Mouse (Mus musculus) limb, embryonic 12.5 days (tissue): ENCODE data around the gene Dusp1. TPM values are rescaled to one million over a fixed set of nuclear protein-coding genes. Genes with fewer than 3 reads are reported as not detected.
A peak's percentile ranks its signal among the peaks of the same experiment; 100 is the strongest.

Source experiments
- ATAC-seq: fragments of 200-750 bp; cut with Nextera tagmentation; 2 replicates; pipeline ENCODE4 v1.8.0; 2017; ENCODE audit warnings: low read depth, moderate TSS enrichment; ENCODE audit not compliant: insufficient number of reproducible peaks, insufficient read depth, low FRiP score, low TSS enrichment
- H3K27ac ChIP-seq: fragments of 300-500 bp; sonication (generic); 2 replicates; pipeline ENCODE4 v1.5.1; 2016; ENCODE audit warnings: mild to moderate bottlenecking, moderate library complexity
- H3K27me3 ChIP-seq: fragments of 300-500 bp; sonication (generic); 2 replicates; pipeline ENCODE4 v1.6.1; 2016; ENCODE audit warnings: mild to moderate bottlenecking, moderate library complexity
- H3K36me3 ChIP-seq: fragments of 300-500 bp; sonication (generic); 2 replicates; pipeline ENCODE4 v1.6.1; 2016; ENCODE audit warnings: mild to moderate bottlenecking, moderate library complexity
- H3K4me1 ChIP-seq: fragments of 300-500 bp; sonication (generic); replicated peaks from 2 replicates; pipeline ENCODE4 v1.6.1; 2016
- H3K4me2 ChIP-seq: fragments of 300-500 bp; sonication (generic); 2 replicates; pipeline ENCODE4 v1.6.1; 2016; ENCODE audit warnings: mild to moderate bottlenecking, moderate library complexity
- H3K4me3 ChIP-seq: fragments of 300-500 bp; sonication (generic); replicated peaks from 2 replicates; pipeline ENCODE4 v1.5.1; 2016; ENCODE audit warnings: mild to moderate bottlenecking
- H3K9ac ChIP-seq: fragments of 300-500 bp; sonication (generic); replicated peaks from 2 replicates; pipeline ENCODE4 v1.6.1; 2016; ENCODE audit warnings: mild to moderate bottlenecking, moderate library complexity
- H3K9me3 ChIP-seq: fragments of 300-500 bp; sonication (generic); 2 replicates; pipeline ENCODE4 v1.6.1; 2016; ENCODE audit warnings: mild to moderate bottlenecking, moderate library complexity
- WGBS: fragments of 180-500 bp; shearing (Covaris S2); methylation state at CpG from one replicate; pipeline ENCODE4 v1.1.7; 2016; 5-methylcytosine and 5-hydroxymethylcytosine counted together
- polyA plus RNA-seq: library from polyadenylated mRNA; unstranded; fragments of >200 nt; fragmentation: Nextera tagmentation; extraction: Ambion mirVana; gene quantifications from 2 replicates; pipeline ENCODE4 v1.2.1, GENCODE M21; 2016

Dusp1 gene
- polyA plus RNA-seq, 1 experiment from 2014 or later, result 18.0 TPM

GRCm38 (mm10) chr17:26600913-26601447 lies 39.1 kb upstream of the Dusp1 start:
- H3K4me3 ChIP-seq, result no peak overlapping the region
- 61% methylated on average over 17 of the region's 17 CpGs for WGBS
- ATAC-seq, result no peak
- no peaks in the 10 kb centered on the region for H3K27me3 ChIP-seq
- 0 out of 2 replicates have a peak overlapping the region, but pooled peaks have one; percentile 24 for H3K27ac ChIP-seq
- no peak overlapping the region for H3K4me2 ChIP-seq
- no peaks in the 10 kb centered on the region for H3K9me3 ChIP-seq
- H3K9ac ChIP-seq, result no peak overlapping the region
- H3K4me1 ChIP-seq, result peaks cover 40% of the 10 kb centered on the region
- H3K36me3 ChIP-seq, result peaks cover 13% of the 10 kb centered on the region; the same call in 1 of the 2 replicates

DNA sequence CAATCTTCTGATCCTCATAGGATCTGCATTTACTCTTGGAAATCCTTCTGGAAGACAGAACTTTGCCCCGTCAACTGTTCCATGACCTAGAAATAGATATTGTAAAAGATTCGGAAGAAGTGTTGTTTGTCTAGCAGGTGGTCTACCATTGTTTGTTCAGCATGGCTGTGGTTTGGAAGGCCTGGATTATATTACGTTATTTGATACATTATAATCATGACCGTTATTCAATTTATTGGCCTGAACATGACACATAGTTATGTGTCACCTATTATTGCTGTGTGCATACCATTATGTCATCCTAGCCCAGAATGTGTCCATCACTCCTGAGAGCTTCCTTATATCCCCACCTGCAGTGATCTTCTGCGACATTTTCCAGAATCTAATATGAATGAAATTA lies 36.9 kb upstream of the Dusp1 start:
- no peaks in the 10 kb centered on the region for H3K27me3 ChIP-seq
- no peak overlapping the region for H3K4me3 ChIP-seq
- no peak overlapping the region for H3K4me2 ChIP-seq
- H3K36me3 ChIP-seq, result peaks cover 14% of the 10 kb centered on the region; the same call in 1 of the 2 replicates
- peaks cover 49% of the 10 kb centered on the region for H3K4me1 ChIP-seq
- no peaks in the 10 kb centered on the region for H3K9me3 ChIP-seq
- no peak overlapping the region for H3K9ac ChIP-seq
- ATAC-seq, result no peak
- no peak overlapping the region for H3K27ac ChIP-seq
- WGBS, result 88% methylated on average over 5 of the region's 5 CpGs

- Histone ChIP-seq H3K9me3 (no peaks in the 10 kb centered on the region), H3K4me3 (no peak overlapping the region), H3K4me1 (peaks cover 36% of the 10 kb centered on the region), H3K4me2 (no peak overlapping the region), H3K27me3 (no peaks in the 10 kb centered on the region), H3K9ac (no peak overlapping the region; the same call in 1 of the 2 replicates), H3K36me3 (peaks cover 26% of the 10 kb centered on the region), H3K27ac (peak overlapping the region; percentile 72)
- WGBS, result 87% methylated on average over 6 of the region's 6 CpGs
- ATAC-seq, result no peak
These were observed 35.0 kb upstream of the Dusp1 start for GRCm38 (mm10) chr17:26596856-26597481.

DNA sequence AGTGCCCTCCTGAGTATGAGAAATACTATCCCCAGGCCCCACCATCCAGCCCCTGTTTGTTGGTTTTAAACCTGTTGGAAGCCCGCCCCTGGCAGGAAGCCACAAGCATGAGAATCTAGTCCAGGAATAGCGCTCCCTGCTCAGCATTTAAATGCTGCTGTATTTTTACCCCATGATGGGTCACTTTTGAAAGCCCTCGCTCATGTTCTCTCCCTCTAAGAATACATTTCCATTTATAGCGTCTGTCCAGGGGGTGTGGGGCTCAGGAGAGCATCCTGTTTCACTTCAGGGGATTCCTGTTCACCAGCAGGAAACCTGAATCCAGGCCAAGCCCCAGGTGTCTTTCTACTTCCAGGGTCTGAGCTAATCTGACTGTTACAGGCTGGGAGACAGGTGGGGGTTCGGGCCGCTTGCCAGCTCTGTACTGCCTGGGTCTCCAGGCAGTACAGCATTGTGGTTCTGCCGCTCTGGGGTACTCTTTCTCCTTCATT lies 34.3 kb upstream of the Dusp1 start:
- H3K4me2 ChIP-seq, result no peak overlapping the region

GRCm38 (mm10) chr17:26595448-26596167 lies 33.7 kb upstream of the Dusp1 start:
- Histone ChIP-seq H3K4me2 (no peak overlapping the region), H3K36me3 (peaks cover 35% of the 10 kb centered on the region), H3K27ac (peak overlapping the region; percentile 72; the same call in 1 of the 2 replicates), H3K9me3 (no peaks in the 10 kb centered on the region), H3K27me3 (no peaks in the 10 kb centered on the region), H3K9ac (no peak overlapping the region), H3K4me1 (peaks cover 29% of the 10 kb centered on the region), H3K4me3 (no peak overlapping the region)
- ATAC-seq, result no peak
- WGBS, result 68% methylated on average over 7 of the region's 7 CpGs

More for the DNA sequence above, 34.3 kb upstream of the Dusp1 start:
- Histone ChIP-seq H3K27ac (peak overlapping the region; percentile 72), H3K27me3 (no peaks in the 10 kb centered on the region), H3K36me3 (peaks cover 32% of the 10 kb centered on the region), H3K4me1 (peaks cover 29% of the 10 kb centered on the region), H3K9me3 (no peaks in the 10 kb centered on the region), H3K9ac (no peak overlapping the region), H3K4me3 (no peak overlapping the region)
- ATAC-seq, result 0 out of 2 replicates have a peak, but pooled peaks have one; percentile 34
- 56% methylated on average over 7 of the region's 7 CpGs for whole genome bisulfite sequencing

GRCm38 (mm10) chr17:26594958-26595357 lies 33.0 kb upstream of the Dusp1 start:
- WGBS, result 90% methylated on average over 7 of the region's 7 CpGs
- ATAC-seq, result no peak
- H3K4me2 ChIP-seq, result no peak overlapping the region
- H3K9me3 ChIP-seq, result no peaks in the 10 kb centered on the region
- no peak overlapping the region for H3K4me3 ChIP-seq
- H3K9ac ChIP-seq, result no peak overlapping the region
- peaks cover 35% of the 10 kb centered on the region for H3K36me3 ChIP-seq
- no peaks in the 10 kb centered on the region for H3K27me3 ChIP-seq
- H3K4me1 ChIP-seq, result peaks cover 29% of the 10 kb centered on the region
- peak overlapping the region; percentile 72; the same call in 1 of the 2 replicates for H3K27ac ChIP-seq

DNA sequence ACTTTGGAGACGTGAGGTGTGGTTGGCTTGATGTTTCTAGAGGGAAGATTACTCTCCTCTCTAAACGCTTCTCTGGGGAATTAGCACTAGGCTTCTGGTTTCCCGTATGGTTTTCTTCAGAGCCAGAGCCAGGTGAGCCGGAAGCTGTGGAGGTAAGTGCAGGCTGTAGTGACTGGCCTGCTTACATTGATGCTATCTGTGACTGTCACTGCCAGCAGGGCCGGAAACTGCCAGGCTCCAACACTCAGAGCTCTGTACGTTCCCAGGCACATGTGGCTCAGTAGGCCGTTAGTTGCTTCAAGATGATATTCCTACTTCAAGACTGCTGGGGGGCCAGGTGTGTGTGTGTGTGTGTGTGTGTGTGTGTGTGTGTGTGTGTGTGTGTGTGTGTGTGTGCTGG lies 32.2 kb upstream of the Dusp1 start:
- ATAC-seq, result no peak
- H3K4me1 ChIP-seq, result peaks cover 23% of the 10 kb centered on the region
- no peaks in the 10 kb centered on the region for H3K27me3 ChIP-seq
- H3K9me3 ChIP-seq, result no peaks in the 10 kb centered on the region
- 77% methylated on average over 7 of the region's 7 CpGs for WGBS
- H3K9ac ChIP-seq, result no peak overlapping the region
- H3K4me2 ChIP-seq, result no peak overlapping the region
- peaks cover 35% of the 10 kb centered on the region for H3K36me3 ChIP-seq
- no peak overlapping the region for H3K4me3 ChIP-seq
- no peak overlapping the region for H3K27ac ChIP-seq

- WGBS, result 93% methylated on average over 5 of the region's 5 CpGs
- Histone ChIP-seq H3K4me2 (no peak overlapping the region), H3K36me3 (peaks cover 43% of the 10 kb centered on the region), H3K4me1 (peaks cover 18% of the 10 kb centered on the region), H3K4me3 (no peak overlapping the region), H3K9ac (no peak overlapping the region), H3K27me3 (no peaks in the 10 kb centered on the region), H3K9me3 (no peaks in the 10 kb centered on the region), H3K27ac (no peak overlapping the region)
- no peak for ATAC-seq
These were observed 31.3 kb upstream of the Dusp1 start for GRCm38 (mm10) chr17:26593199-26593598.

DNA sequence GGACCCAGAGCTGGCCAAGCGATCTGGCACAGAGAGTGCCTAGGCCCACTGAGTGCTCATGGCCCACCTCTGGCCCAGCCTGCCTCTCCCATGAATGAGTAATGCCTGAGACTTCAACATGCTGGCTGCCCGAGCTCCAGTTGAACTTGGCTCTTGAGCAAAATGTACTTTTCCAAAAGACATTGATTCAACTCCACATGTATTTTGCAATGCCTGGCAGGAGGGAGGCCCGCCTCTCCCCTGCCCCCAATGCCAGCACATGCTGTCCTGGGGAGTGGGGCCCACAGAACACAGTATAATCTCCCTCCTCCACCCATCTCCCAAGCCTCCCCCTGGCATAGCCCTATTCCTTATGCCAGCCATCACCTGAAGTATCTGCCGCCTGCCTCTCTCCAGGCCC lies 30.6 kb upstream of the Dusp1 start:
- H3K36me3 ChIP-seq, result peaks cover 50% of the 10 kb centered on the region
- H3K9me3 ChIP-seq, result no peaks in the 10 kb centered on the region
- H3K27me3 ChIP-seq, result no peaks in the 10 kb centered on the region
- H3K4me3 ChIP-seq, result no peak overlapping the region
- no peak overlapping the region for H3K9ac ChIP-seq
- WGBS, result 92% methylated on average over 4 of the region's 4 CpGs
- H3K4me1 ChIP-seq, result peaks cover 18% of the 10 kb centered on the region
- no peak overlapping the region for H3K27ac ChIP-seq
- no peak overlapping the region for H3K4me2 ChIP-seq
- no peak for ATAC-seq

DNA sequence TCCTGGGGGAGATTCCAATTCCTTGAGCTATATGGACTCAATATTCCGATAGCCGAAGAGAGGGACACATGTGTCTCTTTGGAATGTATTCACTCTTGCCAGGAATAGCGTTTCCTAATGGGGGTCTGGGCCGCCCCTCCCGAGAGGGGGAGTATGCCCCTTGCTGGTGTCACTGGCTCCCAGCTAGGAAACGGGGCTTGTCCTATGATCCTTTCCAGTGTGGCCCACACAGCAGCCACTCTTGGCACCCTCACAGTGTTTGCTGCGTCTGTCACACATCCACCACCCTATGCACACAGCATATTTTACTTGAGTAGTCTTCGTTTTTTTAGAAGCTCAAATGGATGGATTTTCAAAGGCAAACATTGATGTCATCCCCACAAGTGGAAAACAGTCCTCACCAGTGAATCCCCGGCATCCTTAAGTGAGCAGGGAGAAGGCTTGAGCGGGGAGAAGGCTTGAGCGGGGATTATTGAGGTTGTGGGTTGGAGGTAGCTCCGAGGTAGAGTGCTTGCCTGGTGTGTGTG lies 26.1 kb upstream of the Dusp1 start:
- Histone ChIP-seq H3K4me2 (no peak overlapping the region), H3K9ac (no peak overlapping the region), H3K9me3 (no peaks in the 10 kb centered on the region), H3K4me3 (no peak overlapping the region), H3K4me1 (peaks cover 12% of the 10 kb centered on the region), H3K27me3 (no peaks in the 10 kb centered on the region), H3K36me3 (peaks cover 58% of the 10 kb centered on the region), H3K27ac (0 out of 2 replicates have a peak overlapping the region, but pooled peaks have one; percentile 35)
- no peak for ATAC-seq
- 90% methylated on average over 12 of the region's 12 CpGs for WGBS

DNA sequence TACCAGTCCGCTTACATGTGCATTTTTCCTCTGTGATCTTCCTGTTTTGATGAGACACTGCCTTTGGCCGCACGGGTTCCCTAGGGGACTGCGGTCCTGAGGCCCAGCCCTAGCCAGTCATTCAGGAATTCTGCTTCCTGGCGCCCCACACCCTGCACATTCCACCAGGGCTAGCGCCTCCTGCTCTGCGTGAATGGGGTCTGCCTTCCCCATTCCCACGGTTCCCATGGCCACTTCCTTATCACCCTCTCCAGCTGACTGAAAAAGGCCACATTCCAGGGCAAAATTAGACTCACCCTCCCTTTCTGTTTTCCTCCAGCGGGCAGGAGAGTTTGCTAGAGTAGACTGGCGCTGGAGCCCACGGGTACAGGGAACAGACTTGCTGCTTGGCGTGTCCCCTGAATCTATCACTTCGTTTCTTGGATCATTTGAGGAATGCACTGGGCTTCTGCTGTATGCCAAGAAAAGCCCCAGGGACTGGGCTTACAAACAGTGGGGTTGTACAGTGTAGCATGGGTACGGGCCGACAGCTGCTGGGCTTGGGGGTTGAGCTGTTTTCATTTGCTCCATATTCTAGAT lies 22.7 kb upstream of the Dusp1 start:
- 72% methylated on average over 15 of the region's 15 CpGs for WGBS
- H3K4me3 ChIP-seq, result no peak overlapping the region
- H3K9ac ChIP-seq, result no peak overlapping the region
- ATAC-seq, result no peak
- H3K27me3 ChIP-seq, result no peaks in the 10 kb centered on the region
- H3K4me1 ChIP-seq, result peaks cover 12% of the 10 kb centered on the region
- H3K9me3 ChIP-seq, result no peaks in the 10 kb centered on the region
- peaks cover 66% of the 10 kb centered on the region for H3K36me3 ChIP-seq
- H3K27ac ChIP-seq, result peak overlapping the region; percentile 62
- no peak overlapping the region for H3K4me2 ChIP-seq
